Mouse (Mus musculus) CD4-positive naive resting alpha-beta T cell, adult 76 days (primary cell): Measurements from ENCODE around the gene Olfr1431. TPM values are rescaled to one million over a fixed set of nuclear protein-coding genes. Genes with fewer than 3 reads are reported as not detected.

Source experiments
- total RNA-seq: library from RNA; stranded (reverse); gene quantifications from one replicate; pipeline ENCODE4 v1.2.4, GENCODE M21; 2023

The Olfr1431 gene
- total RNA-seq = not detected

DNA sequence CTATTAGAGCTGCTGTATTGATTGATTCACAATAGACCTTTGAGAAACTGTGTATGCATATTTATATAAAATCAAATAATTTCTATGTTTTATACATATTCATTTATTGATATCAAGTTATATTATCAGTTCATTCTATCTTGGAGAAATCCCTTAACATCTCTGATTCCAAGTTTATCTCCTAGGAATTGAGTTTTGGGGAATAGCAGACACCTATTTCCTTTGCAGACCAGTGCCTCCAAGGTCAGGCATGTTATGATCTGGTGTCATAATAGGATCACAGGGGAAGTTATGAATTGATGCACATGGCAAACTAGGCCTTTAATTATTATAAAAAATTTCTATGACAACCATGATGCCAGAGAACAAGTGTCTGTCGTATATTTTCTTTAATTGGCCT is at the start of gene Olfr1431:
Gene Olfr1431, plus strand, starts transcription at position 301 of the 400 bp plus-strand sequence.

DNA sequence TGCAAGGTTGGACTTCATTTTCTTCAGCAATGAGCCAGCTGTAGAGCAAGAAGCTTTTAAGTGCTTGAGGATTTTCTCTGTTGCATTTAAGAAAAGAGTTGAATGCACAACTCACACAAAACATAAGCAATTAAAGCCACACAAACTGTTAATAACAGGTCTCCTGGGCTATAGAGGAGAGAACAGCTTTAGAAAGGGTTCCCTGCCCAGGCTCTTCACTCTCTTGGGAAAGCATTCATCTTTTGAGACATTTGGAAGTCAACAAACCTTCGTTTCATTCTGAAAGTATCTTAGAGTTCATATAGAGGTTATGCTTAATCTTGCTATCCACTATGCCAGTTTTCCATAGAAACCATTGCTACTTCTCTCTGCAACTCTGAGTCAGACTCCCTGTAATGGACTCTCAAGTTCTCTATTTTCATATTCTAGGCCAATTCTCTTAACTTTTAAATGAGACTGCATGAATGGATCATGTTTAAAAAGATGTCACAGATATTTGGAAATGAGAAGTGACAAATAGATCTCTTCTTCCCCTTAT is 30.3 kb upstream of the Olfr1431 start, which contains the start of gene Olfr1555-ps1:
Gene Olfr1555-ps1, minus strand, starts transcription at position 51 of the 538 bp plus-strand sequence.

DNA sequence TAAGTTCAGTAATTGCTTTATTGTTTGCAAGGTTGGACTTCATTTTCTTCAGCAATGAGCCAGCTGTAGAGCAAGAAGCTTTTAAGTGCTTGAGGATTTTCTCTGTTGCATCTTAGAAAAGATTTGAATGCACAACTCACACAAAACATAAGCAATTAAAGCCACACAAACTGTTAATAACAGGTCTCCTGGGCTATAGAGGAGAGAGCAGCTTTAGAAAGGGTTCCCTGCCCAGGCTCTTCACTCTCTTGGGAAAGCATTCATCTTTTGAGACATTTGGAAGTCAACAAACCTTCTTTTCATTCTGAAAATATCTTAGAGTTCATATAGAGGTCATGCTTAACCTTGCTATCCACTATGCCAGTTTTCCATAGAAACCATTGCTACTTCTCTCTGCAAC is 32.1 kb downstream of the Olfr1431 start, which contains the start of gene Olfr1432:
Gene Olfr1432, minus strand, starts transcription at position 101 of the 400 bp plus-strand sequence.

DNA sequence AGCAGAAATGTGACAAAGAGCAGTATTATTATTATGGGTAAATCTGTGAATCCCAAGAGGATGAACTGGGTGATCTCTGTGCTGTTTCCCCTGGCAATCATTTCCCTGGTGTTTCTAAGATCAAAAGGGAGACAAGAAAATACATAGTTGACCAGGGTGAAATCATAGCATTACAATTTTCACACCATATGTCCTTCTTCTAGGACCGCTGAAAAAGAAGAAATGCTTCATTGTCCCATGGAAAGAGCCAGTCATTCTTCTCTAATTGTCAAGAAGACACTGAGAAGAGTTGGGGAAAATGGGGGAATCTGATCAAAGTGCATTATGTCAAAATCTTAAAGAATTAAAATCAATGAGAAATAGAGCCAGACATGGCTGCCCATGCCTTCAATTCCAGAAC is 41.1 kb downstream of the Olfr1431 start, which contains the start of gene Olfr262:
Gene Olfr262, minus strand, starts transcription at position 101 of the 400 bp plus-strand sequence.

DNA sequence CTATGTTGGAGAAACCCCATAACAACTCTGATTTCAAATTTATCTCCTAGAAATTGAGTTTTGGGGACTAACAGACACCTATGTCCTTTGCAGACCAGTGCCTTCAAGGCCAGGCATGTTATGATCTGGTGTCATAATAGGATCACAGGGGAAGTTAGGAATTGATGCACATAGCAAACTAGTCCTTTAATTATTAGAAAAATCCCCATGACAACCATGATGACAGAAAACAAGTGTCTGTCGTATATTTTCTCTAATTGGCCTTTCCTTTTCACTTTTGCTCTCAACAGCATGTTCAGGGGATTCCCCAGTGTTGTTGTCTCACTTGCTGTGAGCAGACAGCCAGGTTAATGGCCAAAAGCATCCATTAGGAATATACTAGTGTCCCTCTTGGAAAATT is 60.3 kb downstream of the Olfr1431 start, which contains the start of gene Olfr235:
Gene Olfr235, plus strand, starts transcription at position 301 of the 400 bp plus-strand sequence.

Other genes with a start within 250 kb of the Olfr1431 start
- gene Osbp, start 234.7 kb upstream of the Olfr1431 start, total RNA-seq = 36.4 TPM
- not detected for gene Olfr1423, start 159.3 kb upstream of the Olfr1431 start, total RNA-seq
- not detected for gene Olfr1424, start 138.0 kb upstream of the Olfr1431 start, total RNA-seq
- not detected for gene Olfr1425, start 122.9 kb upstream of the Olfr1431 start, total RNA-seq
- not detected for gene Olfr1426, start 108.6 kb upstream of the Olfr1431 start, total RNA-seq
- not detected for gene Olfr1427, start 97.3 kb upstream of the Olfr1431 start, total RNA-seq
- gene Olfr1428, start 84.7 kb upstream of the Olfr1431 start, total RNA-seq = not detected
- not detected for gene Olfr76, start 77.4 kb upstream of the Olfr1431 start, total RNA-seq
- gene Olfr1555-ps1, start 30.5 kb upstream of the Olfr1431 start, total RNA-seq = not detected
- not detected for gene Olfr1432, start 32.0 kb downstream of the Olfr1431 start, total RNA-seq
- not detected for gene Olfr262, start 41.0 kb downstream of the Olfr1431 start, total RNA-seq
- not detected for gene Olfr235, start 60.4 kb downstream of the Olfr1431 start, total RNA-seq
- not detected for gene Olfr1434, start 79.2 kb downstream of the Olfr1431 start, total RNA-seq
- gene Olfr1436, start 98.5 kb downstream of the Olfr1431 start, total RNA-seq = not detected
- gene Olfr1437, start 124.5 kb downstream of the Olfr1431 start, total RNA-seq = not detected
- not detected for gene Olfr1438-ps1, start 135.3 kb downstream of the Olfr1431 start, total RNA-seq
- not detected for gene Olfr1440, start 186.6 kb downstream of the Olfr1431 start, total RNA-seq
- not detected for gene Olfr1441, start 216.8 kb downstream of the Olfr1431 start, total RNA-seq
- gene Pfpl, start 227.3 kb downstream of the Olfr1431 start, total RNA-seq = not detected